Mouse (Mus musculus) kidney, postnatal 10 days (tissue): ENCODE data around the gene Ywhag.
A peak's percentile ranks its signal among the peaks of the same experiment; 100 is the strongest.

ENCODE experiments used
- DNase-seq: peaks from one replicate; pipeline ENCODE4 v3.0.0; 2021; ENCODE audit warnings: mixed read lengths

The Ywhag gene

GRCm38 (mm10) chr5:135934481-135935175 lies at the start of gene Ywhag:
TSS of gene Ywhag (minus strand) at chr5:135934616.
- DNase-seq = peak; percentile 98

DNA sequence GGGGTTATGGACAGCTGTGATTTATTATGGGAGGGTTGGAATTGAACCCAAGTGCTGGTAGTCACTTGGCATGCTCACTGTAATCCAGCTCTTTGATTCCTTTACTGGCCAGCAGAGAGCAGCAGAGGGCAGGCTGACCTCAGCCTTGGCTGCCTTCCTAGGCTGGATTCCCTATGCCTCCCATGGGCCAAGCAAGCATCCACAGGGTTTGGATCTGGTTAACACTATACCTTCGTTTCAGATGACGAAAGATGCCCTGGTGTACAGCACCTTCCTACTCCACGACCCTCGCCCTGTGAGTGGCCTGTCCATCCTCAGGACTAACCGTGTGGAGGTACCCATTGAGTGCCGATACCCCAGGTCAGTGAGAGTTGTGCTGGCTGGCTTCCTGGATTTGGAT lies 48.0 kb upstream of the Ywhag start:
- peak; percentile 80 for DNase-seq

DNA sequence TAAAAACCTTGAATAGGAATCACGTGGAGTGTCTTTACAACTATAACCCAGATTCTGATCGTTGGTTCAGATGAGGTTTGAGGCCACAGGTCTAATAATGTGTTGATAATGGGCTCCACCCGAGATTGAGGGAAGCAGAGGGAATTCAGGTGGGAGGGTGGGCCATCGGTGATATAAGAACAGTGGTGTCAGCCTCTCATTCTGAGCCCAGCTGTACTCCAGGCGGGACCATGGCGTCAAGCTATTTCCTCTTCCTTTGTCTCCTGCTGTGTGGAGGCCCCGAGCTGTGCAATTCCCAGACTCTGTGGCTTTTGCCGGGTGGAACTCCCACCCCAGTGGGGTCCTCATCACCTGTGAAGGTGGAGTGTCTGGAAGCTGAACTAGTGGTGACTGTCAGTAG lies 45.5 kb upstream of the Ywhag start, which contains the start of gene Zp3:
Gene Zp3 (plus strand): TSS at position 196 of the 400 bp plus-strand sequence.
- no peak for DNase-seq

DNA sequence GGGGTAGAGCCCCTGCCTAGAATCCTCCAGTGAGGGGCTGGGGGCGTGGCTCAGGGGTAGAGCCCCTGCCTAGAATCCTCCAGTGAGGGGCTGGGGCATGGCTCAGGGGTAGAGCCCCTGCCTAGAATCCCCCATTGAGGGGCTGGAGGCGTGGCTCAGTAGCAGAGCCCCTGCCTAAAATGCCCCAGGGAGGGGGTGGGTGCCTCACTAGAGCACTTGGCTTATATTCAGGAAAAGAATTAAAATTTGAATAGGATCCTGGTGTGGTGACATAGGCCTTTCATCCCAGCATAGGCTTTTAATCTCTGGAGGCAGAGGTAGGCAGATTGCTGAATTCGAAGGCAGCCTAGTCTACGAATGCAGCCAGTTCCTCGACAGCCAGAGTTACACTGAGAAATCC lies 45.0 kb upstream of the Ywhag start:
- DNase-seq = no peak

GRCm38 (mm10) chr5:135975893-135976668 lies 41.7 kb upstream of the Ywhag start:
- no peak for DNase-seq

DNA sequence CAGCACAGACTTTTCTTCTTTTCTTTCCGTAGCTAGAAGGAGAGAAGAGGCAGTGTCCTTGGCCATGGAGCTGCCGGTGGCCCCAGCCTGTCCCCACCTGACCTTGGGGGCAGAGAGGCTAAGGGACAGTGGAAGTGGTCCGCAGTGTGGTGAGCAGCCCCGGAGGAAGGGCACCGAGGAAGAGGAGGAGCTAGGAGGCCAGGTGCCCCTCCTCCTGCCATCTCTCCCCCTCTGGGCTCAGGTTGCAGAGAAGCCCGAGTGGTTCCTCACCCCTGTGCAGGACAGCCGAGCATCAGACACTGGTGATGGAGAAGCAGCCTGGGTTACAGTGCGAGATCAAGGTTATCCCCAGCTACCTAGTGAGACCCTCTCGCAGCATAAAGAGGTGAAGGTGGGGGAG lies 39.9 kb upstream of the Ywhag start, which contains the start of gene Ssc4d:
Gene Ssc4d (minus strand): TSS at position 167 of the 400 bp plus-strand sequence.
- DNase-seq = no peak

- no peak for DNase-seq
Observed at GRCm38 (mm10) chr5:135971876-135972275, 37.5 kb upstream of the Ywhag start.

DNA sequence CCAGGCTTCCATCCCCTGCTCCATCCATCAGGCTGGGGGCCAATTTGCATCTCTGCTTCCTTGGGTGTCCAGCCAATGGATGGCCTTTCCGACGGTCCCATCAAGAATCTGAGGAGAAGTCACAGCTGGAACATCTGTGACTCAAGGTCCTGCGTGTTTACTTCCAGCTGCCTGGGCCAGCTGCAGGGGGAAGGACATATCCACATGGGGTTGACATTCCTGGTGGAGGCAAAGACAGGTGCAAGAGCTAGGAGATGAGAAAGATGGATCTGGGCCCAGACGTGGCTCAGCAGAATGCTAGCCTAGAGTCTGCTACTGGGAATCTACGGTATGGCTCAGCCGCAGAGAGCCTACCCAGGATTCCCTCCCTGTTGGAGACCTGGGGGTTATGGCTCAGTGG lies 35.8 kb upstream of the Ywhag start:
- no peak for DNase-seq

- DNase-seq = peak; percentile 73
Observed at GRCm38 (mm10) chr5:135968781-135969180, 34.4 kb upstream of the Ywhag start.

GRCm38 (mm10) chr5:135966866-135967265 lies 32.5 kb upstream of the Ywhag start:
- DNase-seq = peak; percentile 41

DNA sequence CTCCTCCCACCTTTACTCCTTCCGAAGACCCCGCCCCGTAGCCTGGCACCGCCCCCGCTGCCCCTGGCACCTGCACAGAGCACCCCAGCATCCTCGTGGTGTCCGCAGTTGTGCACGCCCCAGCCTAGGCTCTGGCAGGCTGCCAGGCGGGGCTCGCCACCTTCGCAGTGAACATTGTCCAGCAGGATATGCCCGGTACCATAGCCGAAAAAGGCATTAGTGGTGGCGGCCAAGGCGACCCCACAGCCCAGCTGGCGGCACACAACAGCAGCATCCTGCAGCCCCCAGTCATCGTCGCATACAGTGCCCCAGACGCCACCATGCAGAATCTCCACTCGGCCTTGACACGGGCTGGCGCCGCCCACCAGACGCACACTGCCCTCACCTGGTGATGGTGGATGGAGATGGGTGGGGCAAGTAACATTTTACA lies 31.1 kb upstream of the Ywhag start:
- peak; percentile 78 for DNase-seq

GRCm38 (mm10) chr5:135963280-135963627 lies 28.8 kb upstream of the Ywhag start:
- no peak for DNase-seq

- DNase-seq = peak; percentile 99
Observed at GRCm38 (mm10) chr5:135962492-135963279, 28.3 kb upstream of the Ywhag start.

DNA sequence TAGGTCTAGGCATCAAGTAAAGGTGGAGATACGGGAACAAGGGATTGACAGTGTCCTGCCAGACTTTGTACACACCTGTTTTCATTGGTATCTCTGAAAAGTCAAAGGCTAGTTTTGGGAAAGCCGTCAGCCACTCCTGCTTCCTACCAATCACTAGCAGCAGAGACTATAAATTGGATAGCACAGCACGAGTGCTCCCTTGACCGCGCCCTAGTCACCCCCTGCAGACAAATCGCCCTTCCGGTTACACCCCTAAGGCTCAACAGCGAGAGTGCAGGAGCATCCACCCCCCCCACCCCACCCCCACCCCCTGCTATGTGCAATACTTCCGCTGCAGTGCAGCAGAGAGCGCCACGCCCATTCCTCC lies 27.7 kb upstream of the Ywhag start:
- DNase-seq = no peak

DNA sequence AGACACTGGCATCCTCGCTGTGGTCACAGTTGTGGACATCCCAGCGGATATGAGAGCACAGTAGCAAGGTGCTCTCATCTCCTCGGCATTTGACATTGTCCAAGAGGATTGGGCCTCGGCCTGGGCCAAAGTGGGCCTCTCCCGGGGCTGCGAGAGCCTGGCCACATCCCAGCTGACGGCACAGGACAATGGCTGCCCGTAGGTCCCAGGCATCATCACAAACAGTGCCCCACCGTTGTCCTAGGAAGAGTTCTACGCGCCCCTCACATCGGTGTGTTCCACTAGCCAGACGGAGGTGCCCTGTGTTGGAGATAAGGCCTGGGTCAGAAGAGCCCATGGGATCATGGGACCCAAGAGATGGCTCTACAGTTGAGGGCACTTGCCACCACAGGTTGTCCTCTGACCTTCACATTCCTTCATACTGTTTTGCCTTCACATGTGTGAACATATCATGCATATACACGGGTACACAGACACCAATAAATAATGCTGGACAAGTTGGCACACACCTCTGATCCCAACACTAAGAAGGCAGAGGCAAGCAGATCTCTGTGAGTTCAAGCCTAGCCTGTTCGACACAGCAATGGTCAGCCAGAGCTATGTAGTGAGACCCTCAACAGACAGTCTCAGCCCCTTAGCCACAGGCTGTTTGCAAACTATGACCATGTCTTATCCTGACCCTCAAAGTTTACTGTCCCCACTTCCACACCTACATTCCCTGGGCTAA lies 26.7 kb upstream of the Ywhag start:
- DNase-seq = no peak

GRCm38 (mm10) chr5:135959911-135960310 lies 25.5 kb upstream of the Ywhag start:
- DNase-seq = no peak

DNA sequence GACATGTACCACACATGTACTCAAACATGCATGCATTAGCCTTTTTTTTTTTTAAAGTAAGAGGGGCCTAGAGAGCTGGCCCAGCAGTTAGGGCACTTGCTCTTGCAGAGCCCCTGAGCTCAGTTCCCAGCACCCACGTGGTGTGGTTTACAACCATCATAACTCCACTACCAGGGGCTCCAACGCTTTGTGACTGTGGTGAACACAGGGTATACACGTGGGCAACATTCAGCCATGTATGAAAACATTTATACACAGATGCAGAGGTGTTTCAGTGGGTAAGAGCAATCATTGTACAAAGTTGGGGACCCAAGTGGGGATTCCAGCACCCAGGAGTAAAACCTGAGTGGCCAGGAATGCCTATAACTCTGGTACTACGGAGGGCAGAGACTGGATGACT lies 24.0 kb upstream of the Ywhag start:
- DNase-seq = no peak

- DNase-seq = peak; percentile 96
Observed at GRCm38 (mm10) chr5:135957207-135957974, 23.0 kb upstream of the Ywhag start.

DNA sequence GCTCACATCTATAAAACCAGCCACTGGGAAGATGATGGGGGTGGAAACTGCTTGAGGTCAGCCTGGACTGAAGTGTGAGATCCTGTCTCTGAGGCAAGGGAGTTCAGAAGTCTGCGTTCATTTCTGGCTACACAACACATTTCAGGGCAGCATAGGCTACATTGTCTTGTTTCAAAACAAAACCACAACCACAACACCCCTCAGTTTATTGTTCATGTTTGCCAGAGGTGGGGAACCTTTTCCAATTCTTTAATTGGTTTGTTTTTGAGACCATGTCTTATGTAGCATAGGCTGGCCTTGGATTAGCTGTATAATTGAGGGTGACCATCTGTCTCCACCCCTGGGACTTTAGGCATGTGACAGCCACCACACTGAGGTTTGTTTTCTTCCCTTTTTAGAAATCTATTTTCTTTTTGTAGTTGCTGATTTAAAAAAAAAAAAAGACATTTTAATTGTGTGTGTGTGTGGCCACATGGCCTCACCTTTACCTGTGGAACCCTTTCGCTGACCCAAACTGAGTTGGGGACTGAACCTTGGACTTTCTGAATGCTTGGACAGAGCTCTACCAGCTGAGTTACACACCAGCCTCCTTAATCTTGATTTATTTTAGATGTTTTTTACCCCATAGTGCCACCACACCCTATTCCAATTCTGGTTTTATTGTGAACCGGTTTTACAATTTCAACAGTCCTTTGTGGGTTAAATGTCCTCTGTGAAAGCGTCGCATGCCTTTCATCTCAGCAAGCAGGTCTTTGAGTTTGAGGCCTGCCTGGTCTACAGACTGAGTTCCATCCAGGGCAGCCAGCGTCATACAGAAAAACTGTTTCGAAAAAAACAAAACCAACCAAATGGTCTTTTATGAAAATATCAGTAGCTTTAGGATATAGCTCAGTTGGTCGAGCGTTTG lies 22.1 kb upstream of the Ywhag start:
- DNase-seq = no peak

GRCm38 (mm10) chr5:135952830-135953229 lies 18.4 kb upstream of the Ywhag start:
- DNase-seq = no peak

DNA sequence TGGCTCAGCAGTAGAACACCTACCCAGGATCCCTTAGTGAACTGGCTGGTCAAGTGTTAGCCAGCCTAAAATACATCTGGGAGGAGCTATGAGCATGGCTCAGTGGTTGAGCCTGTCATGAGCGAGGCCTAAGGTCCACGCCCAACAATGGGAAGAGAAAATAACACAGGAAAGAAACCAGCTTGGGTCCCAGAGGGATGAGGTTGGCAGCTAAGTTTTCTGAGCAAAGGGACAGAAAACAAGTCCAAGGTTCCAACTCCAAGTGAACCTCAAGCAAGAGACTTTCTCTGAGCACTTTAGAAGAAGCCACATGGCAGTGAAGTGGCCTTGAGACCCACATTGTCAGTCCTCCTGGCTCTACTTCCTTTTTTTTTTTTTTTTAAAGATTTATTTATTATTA lies 17.2 kb upstream of the Ywhag start:
- no peak for DNase-seq
